Mouse (Mus musculus) liver, embryonic 14.5 days (tissue): ENCODE results near the gene Trpm2.

Experiments
- CTCF ChIP-seq: IDR thresholded peaks from 2 replicates; pipeline ENCODE4 v1.5.1; 2016; ENCODE audit warnings: antibody characterized with exemption, low read depth, control low read depth
- EP300 ChIP-seq: IDR thresholded peaks from 2 replicates; pipeline ENCODE4 v1.6.1; 2016; ENCODE audit warnings: antibody characterized with exemption, low read depth

- TF ChIP-seq CTCF (no peak), EP300 (no peak)
These were observed 43.0 kb downstream of the Trpm2 start for GRCm38 (mm10) chr10:77927375-77927774.
